Mouse (Mus musculus) embryonic facial prominence, embryonic 13.5 days (tissue): Measurements from ENCODE around the gene Stmn1. TPM values are rescaled to one million over a fixed set of nuclear protein-coding genes. Genes with fewer than 3 reads are reported as not detected.

Experiments used
- ATAC-seq: fragments of 200-750 bp; cut with Nextera tagmentation; 2 replicates; pipeline ENCODE4 v1.8.0; 2017; ENCODE audit warnings: low read depth; ENCODE audit not compliant: insufficient number of reproducible peaks, insufficient read depth, low FRiP score, low TSS enrichment
- H3K27ac ChIP-seq: fragments of 300-500 bp; sonication (generic); 2 replicates; pipeline ENCODE4 v1.5.1; 2015; ENCODE audit warnings: moderate library complexity, mild to moderate bottlenecking, inconsistent platforms
- H3K27me3 ChIP-seq: fragments of 300-500 bp; sonication (generic); 2 replicates; pipeline ENCODE4 v1.6.1; 2015; ENCODE audit warnings: mild to moderate bottlenecking, inconsistent platforms
- H3K36me3 ChIP-seq: fragments of 300-500 bp; sonication (generic); 2 replicates; pipeline ENCODE4 v1.6.1; 2015; ENCODE audit warnings: mild to moderate bottlenecking, inconsistent platforms
- H3K4me1 ChIP-seq: fragments of 300-500 bp; sonication (generic); 2 replicates; pipeline ENCODE4 v1.6.1; 2015; ENCODE audit warnings: inconsistent platforms
- H3K4me2 ChIP-seq: fragments of 300-500 bp; sonication (generic); 2 replicates; pipeline ENCODE4 v1.6.1; 2015; ENCODE audit warnings: moderate library complexity, mild to moderate bottlenecking, inconsistent platforms
- H3K4me3 ChIP-seq: fragments of 300-500 bp; sonication (generic); 2 replicates; pipeline ENCODE4 v1.5.1; 2015; ENCODE audit warnings: mild to moderate bottlenecking, inconsistent platforms
- H3K9ac ChIP-seq: fragments of 300-500 bp; sonication (generic); 2 replicates; pipeline ENCODE4 v1.6.1; 2015; ENCODE audit warnings: mild to moderate bottlenecking, inconsistent platforms
- H3K9me3 ChIP-seq: fragments of 300-500 bp; sonication (generic); 2 replicates; pipeline ENCODE4 v1.6.1; 2016; ENCODE audit warnings: inconsistent platforms
- WGBS: fragments of 180-500 bp; shearing (Covaris S2); methylation state at CpG from one replicate; pipeline ENCODE4 v1.1.7; 2015; ENCODE audit warnings: mixed read lengths; 5-methylcytosine and 5-hydroxymethylcytosine counted together
- polyA plus RNA-seq: library from polyadenylated mRNA; unstranded; fragments of >200 nt; fragmentation: Nextera tagmentation; extraction: Ambion mirVana; gene quantifications from 2 replicates; pipeline ENCODE4 v1.2.1, GENCODE M21; 2015

Stmn1 gene
- polyA plus RNA-seq, 1 experiment from 2014 or later: 2,313 TPM

DNA sequence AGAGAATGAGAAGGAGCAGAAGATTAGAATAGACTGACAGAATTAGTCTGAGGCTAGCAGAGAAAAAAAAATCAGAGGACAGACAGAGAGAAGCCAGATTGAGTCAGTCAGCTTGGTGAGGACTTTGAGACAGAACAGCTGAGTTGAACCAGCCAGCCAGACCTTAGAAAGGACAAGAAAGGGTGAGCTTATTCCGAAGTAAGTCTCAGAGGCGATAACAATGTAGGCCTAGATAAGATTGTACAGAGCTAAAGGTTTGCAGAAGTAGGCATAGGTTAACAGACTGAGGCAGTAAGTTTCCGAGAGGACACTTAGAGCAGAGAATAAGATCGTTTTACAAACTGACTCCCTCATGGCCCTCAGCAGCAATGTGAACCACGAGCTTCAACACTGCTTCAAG is 6.9 kb upstream of the Stmn1 start:
- Histone ChIP-seq H3K4me2 (no peak overlapping the region), H3K9me3 (no peaks in the 10 kb centered on the region), H3K36me3 (no peaks in the 10 kb centered on the region), H3K27ac (no peak overlapping the region), H3K27me3 (0 out of 2 replicates have a peak, but pooled peaks cover 1% of the 10 kb centered on the region), H3K9ac (no peak overlapping the region), H3K4me1 (0 out of 2 replicates have a peak, but pooled peaks cover 3% of the 10 kb centered on the region), H3K4me3 (no peak overlapping the region)
- no peak for ATAC-seq
- 73% methylated on average over 5 of the region's 5 CpGs for WGBS

- 40% methylated on average over 12 of the region's 12 CpGs for WGBS
- H3K4me2 ChIP-seq: no peak overlapping the region
- H3K4me1 ChIP-seq: peaks cover 15% of the 10 kb centered on the region; the same call in 1 of the 2 replicates
- H3K27me3 ChIP-seq: no peaks in the 10 kb centered on the region
- no peak overlapping the region for H3K27ac ChIP-seq
- peaks cover 3% of the 10 kb centered on the region for H3K36me3 ChIP-seq
- no peak overlapping the region for H3K9ac ChIP-seq
- no peak overlapping the region for H3K4me3 ChIP-seq
- no peak for ATAC-seq
- H3K9me3 ChIP-seq: no peaks in the 10 kb centered on the region
These were observed 2.3 kb upstream of the Stmn1 start for GRCm38 (mm10) chr4:134465789-134466188.

- H3K4me2 ChIP-seq: peak overlapping the region; percentile 95
These were observed 1.5 kb upstream of the Stmn1 start for GRCm38 (mm10) chr4:134466381-134467262.

GRCm38 (mm10) chr4:134467435-134468214 is 495 bp upstream of the Stmn1 start:
- Histone ChIP-seq H3K4me1 (peaks cover 17% of the 10 kb centered on the region; the same call in 1 of the 2 replicates), H3K9ac (peak overlapping the region; percentile 95), H3K4me3 (peak overlapping the region; percentile 89), H3K27me3 (no peaks in the 10 kb centered on the region), H3K27ac (peak overlapping the region; percentile 92), H3K9me3 (no peaks in the 10 kb centered on the region), H3K36me3 (peaks cover 19% of the 10 kb centered on the region), H3K4me2 (peak overlapping the region; percentile 95)
- ATAC-seq: peak; percentile 1; the same call in 1 of the 2 replicates
- WGBS: under 1% methylated on average over 31 of the region's 31 CpGs

More at GRCm38 (mm10) chr4:134466381-134467262, 1.5 kb upstream of the Stmn1 start:
- Histone ChIP-seq H3K36me3 (peaks cover 11% of the 10 kb centered on the region), H3K27ac (no peak overlapping the region), H3K4me1 (peaks cover 17% of the 10 kb centered on the region; the same call in 1 of the 2 replicates), H3K9me3 (no peaks in the 10 kb centered on the region), H3K4me3 (peak overlapping the region; percentile 89), H3K27me3 (no peaks in the 10 kb centered on the region), H3K9ac (no peak overlapping the region)
- WGBS: 62% methylated on average over 11 of the region's 11 CpGs
- ATAC-seq: no peak

DNA sequence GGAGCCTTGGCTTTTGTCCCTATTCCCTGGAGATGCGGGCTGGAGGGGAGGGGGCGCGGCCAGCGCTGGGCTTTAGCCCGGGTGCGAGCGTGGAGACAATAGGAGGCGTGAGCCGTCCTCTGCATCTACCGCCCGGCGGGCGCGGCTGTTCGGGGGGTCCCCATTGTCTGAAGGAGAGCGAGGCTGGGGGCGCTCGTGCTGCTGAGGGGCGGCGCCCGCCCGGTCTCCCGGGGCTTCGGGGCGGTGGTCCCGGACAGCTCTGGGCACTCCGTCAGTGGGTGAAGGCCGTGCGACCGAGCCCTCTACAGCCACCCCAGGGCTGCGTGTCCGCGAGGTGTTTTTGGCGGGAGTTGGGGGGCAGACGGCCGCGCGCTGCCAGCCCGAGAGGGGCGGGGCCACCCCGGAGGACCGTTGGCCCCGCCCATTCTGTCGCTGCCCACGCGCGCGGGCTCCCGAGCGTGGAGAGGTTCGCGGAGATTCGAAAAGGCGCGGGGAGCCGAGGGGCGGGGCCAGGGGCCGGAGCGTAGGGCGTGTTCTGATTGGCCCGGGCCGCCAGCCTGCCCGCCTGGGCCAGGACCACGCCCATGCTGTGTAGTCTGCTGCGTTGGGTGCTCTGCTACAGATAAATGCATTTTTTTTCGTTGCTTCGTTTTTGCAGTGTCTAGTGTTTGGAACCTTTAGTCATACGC is 602 bp downstream of the Stmn1 start:
- peak overlapping the region; percentile 89 for H3K4me3 ChIP-seq
- peaks cover 17% of the 10 kb centered on the region; the same call in 1 of the 2 replicates for H3K4me1 ChIP-seq
- WGBS: under 1% methylated on average over 68 of the region's 68 CpGs
- H3K36me3 ChIP-seq: peaks cover 26% of the 10 kb centered on the region
- no peaks in the 10 kb centered on the region for H3K9me3 ChIP-seq
- H3K27me3 ChIP-seq: no peaks in the 10 kb centered on the region
- H3K27ac ChIP-seq: peak overlapping the region; percentile 92
- peak overlapping the region; percentile 95 for H3K9ac ChIP-seq
- peak overlapping the region; percentile 95 for H3K4me2 ChIP-seq
- peak; percentile 85 for ATAC-seq

- H3K36me3 ChIP-seq: peaks cover 32% of the 10 kb centered on the region
- no peaks in the 10 kb centered on the region for H3K9me3 ChIP-seq
- peak overlapping the region; percentile 95 for H3K4me2 ChIP-seq
- no peaks in the 10 kb centered on the region for H3K27me3 ChIP-seq
- 15% methylated on average over 6 of the region's 6 CpGs for WGBS
- H3K9ac ChIP-seq: peak overlapping the region; percentile 95
- no peak for ATAC-seq
- H3K4me3 ChIP-seq: peak overlapping the region; percentile 89
- H3K27ac ChIP-seq: peak overlapping the region; percentile 92
- peaks cover 17% of the 10 kb centered on the region; the same call in 1 of the 2 replicates for H3K4me1 ChIP-seq
These were observed 1.2 kb downstream of the Stmn1 start for GRCm38 (mm10) chr4:134469341-134469796.

- Histone ChIP-seq H3K9ac (peak overlapping the region; percentile 95; the same call in 1 of the 2 replicates), H3K4me2 (peak overlapping the region; percentile 95), H3K4me1 (peaks cover 17% of the 10 kb centered on the region; the same call in 1 of the 2 replicates), H3K36me3 (peaks cover 38% of the 10 kb centered on the region), H3K27me3 (no peaks in the 10 kb centered on the region), H3K9me3 (no peaks in the 10 kb centered on the region), H3K27ac (peak overlapping the region; percentile 92; the same call in 1 of the 2 replicates), H3K4me3 (peak overlapping the region; percentile 89)
- no peak for ATAC-seq
- 41% methylated on average over 3 of the region's 3 CpGs for WGBS
These were observed 1.9 kb downstream of the Stmn1 start for GRCm38 (mm10) chr4:134469985-134470384.

- peaks cover 53% of the 10 kb centered on the region for H3K36me3 ChIP-seq
- no peak overlapping the region for H3K4me2 ChIP-seq
- no peak overlapping the region for H3K9ac ChIP-seq
- ATAC-seq: no peak
- peaks cover 14% of the 10 kb centered on the region; the same call in 1 of the 2 replicates for H3K4me1 ChIP-seq
- no peaks in the 10 kb centered on the region for H3K27me3 ChIP-seq
- H3K27ac ChIP-seq: no peak overlapping the region
- no peak overlapping the region for H3K4me3 ChIP-seq
- no peaks in the 10 kb centered on the region for H3K9me3 ChIP-seq
These were observed 3.3 kb downstream of the Stmn1 start for GRCm38 (mm10) chr4:134471469-134471868.

GRCm38 (mm10) chr4:134473764-134474163 is 5.6 kb downstream of the Stmn1 start:
- peaks cover 60% of the 10 kb centered on the region for H3K36me3 ChIP-seq
- 61% methylated on average over 4 of the region's 4 CpGs for WGBS
- ATAC-seq: no peak

GRCm38 (mm10) chr4:134474240-134474639 is 6.1 kb downstream of the Stmn1 start:
- ATAC-seq: no peak
- Histone ChIP-seq H3K27me3 (no peaks in the 10 kb centered on the region), H3K9me3 (no peaks in the 10 kb centered on the region), H3K27ac (no peak overlapping the region), H3K36me3 (peaks cover 60% of the 10 kb centered on the region), H3K4me3 (no peak overlapping the region), H3K4me1 (peaks cover 8% of the 10 kb centered on the region; the same call in 1 of the 2 replicates), H3K4me2 (no peak overlapping the region), H3K9ac (0 out of 2 replicates have a peak overlapping the region, but pooled peaks have one; percentile 16)
- 61% methylated on average over 8 of the region's 8 CpGs for WGBS

More at GRCm38 (mm10) chr4:134473764-134474163, 5.6 kb downstream of the Stmn1 start:
- Histone ChIP-seq H3K9ac (0 out of 2 replicates have a peak overlapping the region, but pooled peaks have one; percentile 16), H3K27ac (no peak overlapping the region), H3K9me3 (no peaks in the 10 kb centered on the region), H3K4me1 (peaks cover 8% of the 10 kb centered on the region; the same call in 1 of the 2 replicates), H3K4me2 (no peak overlapping the region), H3K27me3 (no peaks in the 10 kb centered on the region), H3K4me3 (no peak overlapping the region)
